In the genomic region with DNA sequence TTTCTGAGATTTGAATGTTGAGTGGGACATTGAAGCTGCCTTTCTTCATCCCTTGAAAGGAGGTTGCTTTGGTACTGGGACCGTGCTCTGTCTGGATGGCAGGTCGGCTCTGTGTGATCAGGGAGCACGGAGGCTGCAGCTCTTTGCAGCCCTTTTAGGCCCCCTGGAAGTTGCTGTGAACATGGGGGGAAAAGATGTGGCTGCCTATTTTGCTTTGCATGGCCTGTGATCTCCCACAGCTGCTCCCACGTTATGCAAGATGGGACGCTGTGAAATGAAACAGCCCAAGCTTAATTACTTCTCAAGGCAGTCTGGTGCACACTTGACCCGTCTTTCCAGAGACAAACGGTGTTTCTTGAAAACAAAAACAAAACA, we compare ENCODE assay signal across 9 mouse cellular contexts. TPM values are rescaled to one million over a fixed set of nuclear protein-coding genes. Genes with fewer than 3 reads are reported as not detected.
A peak's percentile ranks its signal among the peaks of the same experiment; 100 is the strongest.
DNase-seq lines count a peak whose midpoint lies in the region; ATAC-seq and TF ChIP-seq lines count a peak whose summit lies in the region.
"Had no signal": no experiment of that assay in that cellular context is flagged by ENCODE, and none has a peak within 500 bp of the region (broad histone marks: within the 10 kb centered on the region; RNA-seq: fewer than 3 reads in every experiment).

No protein-coding gene starts in this region.

- H3K9ac ChIP-seq in kidney, embryonic 14.5 days (ENCODE audit: low read depth, low read length) = peak overlapping the region; percentile 50; the same call in 1 of the 2 replicates
- H3K9ac ChIP-seq in midbrain, embryonic 15.5 days = peak overlapping the region; percentile 84

- peaks cover 17% of the 10 kb centered on the region for H3K36me3 ChIP-seq in forebrain, embryonic 10.5 days (replicated peaks)
- no peaks in the 10 kb centered on the region for H3K36me3 ChIP-seq in kidney, embryonic 14.5 days (ENCODE audit: control insufficient read depth, insufficient read depth, low read length)
- H3K36me3 ChIP-seq in midbrain, embryonic 15.5 days (replicated peaks) = no peaks in the 10 kb centered on the region

- H3K9me3 ChIP-seq in forebrain, embryonic 10.5 days = no peaks in the 10 kb centered on the region
- H3K9me3 ChIP-seq in kidney, embryonic 14.5 days (ENCODE audit: control insufficient read depth, low read length) = no peaks in the 10 kb centered on the region
- no peaks in the 10 kb centered on the region for H3K9me3 ChIP-seq in midbrain, embryonic 15.5 days

- peak overlapping the region; percentile 93 for H3K4me3 ChIP-seq in left cerebral cortex, adult 2 months
- H3K4me3 ChIP-seq in forebrain, embryonic 10.5 days = peak overlapping the region; percentile 94
- peak overlapping the region; percentile 87 for H3K4me3 ChIP-seq in kidney, embryonic 14.5 days (ENCODE audit: low read length)
- peak overlapping the region; percentile 85 for H3K4me3 ChIP-seq in midbrain, embryonic 15.5 days

- intact Hi-C loops in left cerebral cortex, adult 2 months (cut with DNase I) = loop anchor here (2.0 to 5.0 kb wide), 5 partner anchors 77 to 223 kb away; no protein-coding TSS in a partner anchor
- intact Hi-C loops in gastrocnemius, postnatal 14 days (cut with DNase I; ENCODE audit: low total_unique reads) = loop anchor here (10.0 kb wide), 1 partner anchor 105 kb away; no protein-coding TSS in a partner anchor

- WGBS in forebrain, embryonic 10.5 days = 10% methylated on average over 7 of the region's 7 CpGs
- WGBS in kidney, embryonic 14.5 days = 7% methylated on average over 7 of the region's 7 CpGs
- 2% methylated on average over 7 of the region's 7 CpGs for WGBS in midbrain, embryonic 15.5 days

- DNase-seq in left cerebral cortex, adult 2 months (ENCODE audit: extremely low spot score in 1 of 2, low spot score in 2 of 2) = no peak
- no peak for DNase-seq in left cerebral cortex, adult 8-10 months (ENCODE audit: low spot score in 2 of 2)
- peak; percentile 21 for DNase-seq in forebrain, embryonic 10.5 days (ENCODE audit: extremely low spot score, low spot score)
- no peak for DNase-seq in gastrocnemius, postnatal 10 days
- DNase-seq in thymus, postnatal 4 days = no peak
- no peak for DNase-seq in gastrocnemius, postnatal 14 days

- no peak for TF ChIP-seq CTCF in left cerebral cortex, adult 2 months (IDR thresholded peaks at IDR 0.05)

- H3K4me2 ChIP-seq in kidney, embryonic 14.5 days (replicated peaks; ENCODE audit: low read depth, low read length) = peak overlapping the region; percentile 66
- peak overlapping the region; percentile 88 for H3K4me2 ChIP-seq in midbrain, embryonic 15.5 days

- H3K27ac ChIP-seq in left cerebral cortex, adult 2 months = peak overlapping the region; percentile 83
- H3K27ac ChIP-seq in forebrain, embryonic 10.5 days = peak overlapping the region; percentile 95
- peak overlapping the region; percentile 47; the same call in 1 of the 2 replicates for H3K27ac ChIP-seq in kidney, embryonic 14.5 days (ENCODE audit: low read depth, low read length)
- 0 out of 2 replicates have a peak overlapping the region, but pooled peaks have one; percentile 90 for H3K27ac ChIP-seq in midbrain, embryonic 15.5 days
- H3K27ac ChIP-seq: macrophage had no signal

- H3K4me1 ChIP-seq in forebrain, embryonic 10.5 days = peaks cover 29% of the 10 kb centered on the region
- peaks cover 15% of the 10 kb centered on the region for H3K4me1 ChIP-seq in kidney, embryonic 14.5 days (ENCODE audit: control insufficient read depth, insufficient read depth, low read length)
- H3K4me1 ChIP-seq in midbrain, embryonic 15.5 days = peaks cover 37% of the 10 kb centered on the region

- ATAC-seq in kidney, embryonic 14.5 days (ENCODE audit: low FRiP score, low TSS enrichment) = peak; percentile 11; the same call in 1 of the 2 replicates
- no peak for ATAC-seq in midbrain, embryonic 15.5 days (replicated peaks)

- H3K27me3 ChIP-seq in forebrain, embryonic 10.5 days (ENCODE audit: poor library complexity, severe bottlenecking) = no peaks in the 10 kb centered on the region
- no peaks in the 10 kb centered on the region for H3K27me3 ChIP-seq in kidney, embryonic 14.5 days (ENCODE audit: control insufficient read depth, insufficient read depth, low read length)
- no peaks in the 10 kb centered on the region for H3K27me3 ChIP-seq in midbrain, embryonic 15.5 days (replicated peaks)

RNA-seq across cellular contexts. Expression of a gene that starts 1.8 kb away (rescaled TPM):
- 10 to 100 TPM; 41.8 to 42.0 TPM for total RNA-seq in left cerebral cortex, adult 2 months (2021)
- 10 to 100 TPM; 39.5 to 42.3 (median 41.1) TPM for total RNA-seq in left cerebral cortex, adult 8-10 months (2022)
- 7.4 TPM in 2 replicates for polyA plus RNA-seq in forebrain, embryonic 10.5 days (2016; fragmentation: Nextera tagmentation; extraction: Ambion mirVana)
- polyA plus RNA-seq in kidney, embryonic 14.5 days (2014; fragmentation: Nextera tagmentation; extraction: Ambion mirVana) = 13.5 and 13.8 TPM in 2 replicates
- 10.2 and 10.7 TPM in 2 replicates for polyA plus RNA-seq in midbrain, embryonic 15.5 days (2015; fragmentation: Nextera tagmentation; extraction: Ambion mirVana)
- 10 to 100 TPM; 10.1 to 11.7 TPM for total RNA-seq in gastrocnemius, postnatal 10 days (2021)
- 1 to 10 TPM; 6.5 to 9.1 TPM for total RNA-seq in gastrocnemius, postnatal 14 days (2021)
